Mouse (Mus musculus) embryonic facial prominence, embryonic 11.5 days (tissue): ENCODE measurements around the gene Pcf11. TPM values are rescaled to one million over a fixed set of nuclear protein-coding genes. Genes with fewer than 3 reads are reported as not detected.
A peak's percentile ranks its signal among the peaks of the same experiment; 100 is the strongest.

Experiments
- ATAC-seq: fragments of 200-750 bp; cut with Nextera tagmentation; replicated peaks from 2 replicates; pipeline ENCODE4 v1.8.0; 2017; ENCODE audit warnings: low read depth; ENCODE audit not compliant: insufficient number of reproducible peaks, low FRiP score, low TSS enrichment
- DNase-seq: peaks from one replicate; pipeline ENCODE4 v3.0.0-alpha.2; 2015; ENCODE audit warnings: low spot score
- H3K27ac ChIP-seq: fragments of 300-500 bp; sonication (generic); replicated peaks from 2 replicates; pipeline ENCODE4 v1.5.1; 2014; ENCODE audit warnings: mild to moderate bottlenecking, low read depth, low read length, control low read depth
- H3K27me3 ChIP-seq: fragments of 300-500 bp; sonication (generic); 2 replicates; pipeline ENCODE4 v1.6.1; 2014; ENCODE audit warnings: mild to moderate bottlenecking, low read length, moderate library complexity, mixed read lengths; ENCODE audit not compliant: control insufficient read depth, insufficient read depth
- H3K36me3 ChIP-seq: fragments of 300-500 bp; sonication (generic); replicated peaks from 2 replicates; pipeline ENCODE4 v1.6.1; 2014; ENCODE audit warnings: low read depth, mild to moderate bottlenecking, low read length, moderate library complexity, mixed read lengths; ENCODE audit not compliant: control insufficient read depth, insufficient read depth
- H3K4me1 ChIP-seq: fragments of 300-500 bp; sonication (generic); 2 replicates; pipeline ENCODE4 v1.6.1; 2014; ENCODE audit warnings: low read length, mixed read lengths; ENCODE audit not compliant: control insufficient read depth, insufficient read depth
- H3K4me2 ChIP-seq: fragments of 300-500 bp; sonication (generic); 2 replicates; pipeline ENCODE4 v1.6.1; 2014; ENCODE audit warnings: low read depth, mild to moderate bottlenecking, control low read depth, low read length, moderate library complexity
- H3K4me3 ChIP-seq: fragments of 300-500 bp; sonication (generic); 2 replicates; pipeline ENCODE4 v1.5.1; 2014; ENCODE audit warnings: low read depth, low read length, control low read depth
- H3K9ac ChIP-seq: fragments of 300-500 bp; sonication (generic); replicated peaks from 2 replicates; pipeline ENCODE4 v1.6.1; 2014; ENCODE audit warnings: mild to moderate bottlenecking, control low read depth, low read length
- H3K9me3 ChIP-seq: fragments of 300-500 bp; sonication (generic); replicated peaks from 2 replicates; pipeline ENCODE4 v1.6.1; 2016; ENCODE audit warnings: mild to moderate bottlenecking, low read length, inconsistent platforms, mixed read lengths; ENCODE audit not compliant: control insufficient read depth
- WGBS: fragments of 180-500 bp; shearing (Covaris S2); extraction: QIAGEN DNeasy Blood & Tissue Kit; methylation state at CpG from one replicate; pipeline ENCODE4 v1.1.7; 2014; 5-methylcytosine and 5-hydroxymethylcytosine counted together
- polyA plus RNA-seq: library from polyadenylated mRNA; unstranded; fragments of >200 nt; fragmentation: Nextera tagmentation; extraction: Ambion mirVana; gene quantifications from 2 replicates; pipeline ENCODE4 v1.2.1, GENCODE M21; 2014

Gene Pcf11
- polyA plus RNA-seq, 1 experiment from 2014 or later = 24.0 TPM

DNA sequence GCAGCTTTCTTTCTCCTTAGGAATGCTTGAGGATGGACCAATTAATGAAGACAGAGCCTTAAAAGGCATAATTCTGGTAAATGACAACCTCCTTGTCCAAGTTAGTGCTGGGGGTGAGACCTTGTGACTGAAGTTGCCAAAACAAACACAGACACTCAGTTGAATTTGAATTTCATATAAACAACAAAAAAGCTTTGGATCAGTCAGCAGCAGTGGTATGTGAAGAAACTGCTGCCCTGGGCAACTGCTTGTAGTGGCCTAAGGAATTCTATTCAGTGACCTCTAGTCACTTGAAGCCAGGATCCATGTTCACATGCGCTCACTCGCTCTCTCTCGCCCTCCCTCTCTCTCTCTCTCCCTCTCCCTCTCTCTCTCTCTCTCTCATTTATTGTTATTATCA is 26.7 kb upstream of the Pcf11 start:
- WGBS = 76% methylated on average over 3 of the region's 3 CpGs
- no peak overlapping the region for H3K27ac ChIP-seq
- H3K4me3 ChIP-seq = no peak overlapping the region
- no peak for ATAC-seq
- no peaks in the 10 kb centered on the region for H3K9me3 ChIP-seq
- H3K4me1 ChIP-seq = no peaks in the 10 kb centered on the region
- DNase-seq = no peak
- no peak overlapping the region for H3K4me2 ChIP-seq
- no peaks in the 10 kb centered on the region for H3K36me3 ChIP-seq
- H3K9ac ChIP-seq = no peak overlapping the region
- no peaks in the 10 kb centered on the region for H3K27me3 ChIP-seq

DNA sequence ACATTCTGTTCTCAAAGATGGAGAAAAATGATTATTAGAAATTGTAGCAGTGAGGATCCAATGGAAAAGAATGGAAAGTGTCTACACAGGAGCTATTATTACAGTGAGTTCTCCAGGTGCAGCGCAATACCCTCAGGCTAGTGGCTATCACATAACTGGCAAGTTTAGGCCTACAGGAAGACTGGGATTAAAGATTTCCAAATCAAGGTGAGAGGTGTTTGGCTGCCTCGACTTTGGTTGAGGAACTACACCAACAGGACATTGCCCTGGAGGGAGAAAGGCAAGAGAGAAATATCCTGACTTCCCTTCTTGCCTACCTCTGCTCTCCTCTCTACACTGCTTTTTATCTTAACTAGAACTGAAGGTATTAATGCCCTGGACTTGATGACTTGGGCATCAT is 19.4 kb upstream of the Pcf11 start:
- no peak overlapping the region for H3K4me3 ChIP-seq

DNA sequence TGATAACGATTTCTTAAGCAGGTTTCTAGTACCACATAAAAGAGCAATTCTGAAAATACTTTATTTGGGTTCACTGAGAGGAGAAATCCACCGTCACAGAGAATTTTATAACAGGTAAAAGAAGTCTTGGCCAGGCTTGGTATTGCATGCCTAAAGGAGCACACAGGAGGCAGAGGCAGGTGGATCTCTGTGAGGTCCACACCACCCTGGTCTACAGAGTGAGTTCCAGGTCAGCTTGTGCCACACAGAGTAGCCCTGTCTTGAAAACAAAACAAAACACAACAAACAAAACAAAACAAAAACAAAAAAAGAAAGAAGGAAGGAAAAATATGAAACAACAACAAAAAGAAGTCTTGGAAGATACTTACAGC is 18.6 kb upstream of the Pcf11 start:
- Histone ChIP-seq H3K4me2 (no peak overlapping the region), H3K27me3 (no peaks in the 10 kb centered on the region), H3K9ac (no peak overlapping the region), H3K36me3 (no peaks in the 10 kb centered on the region), H3K4me1 (no peaks in the 10 kb centered on the region), H3K4me3 (no peak overlapping the region), H3K27ac (no peak overlapping the region), H3K9me3 (no peaks in the 10 kb centered on the region)
- no peak for DNase-seq
- WGBS = 87% methylated on average over 2 of the region's 2 CpGs
- no peak for ATAC-seq

More for the DNA sequence above, 19.4 kb upstream of the Pcf11 start:
- 69% methylated on average over 2 of the region's 2 CpGs for WGBS
- H3K27ac ChIP-seq = no peak overlapping the region
- no peaks in the 10 kb centered on the region for H3K9me3 ChIP-seq
- no peak for ATAC-seq
- H3K27me3 ChIP-seq = no peaks in the 10 kb centered on the region
- H3K4me1 ChIP-seq = no peaks in the 10 kb centered on the region
- no peak overlapping the region for H3K4me2 ChIP-seq
- no peaks in the 10 kb centered on the region for H3K36me3 ChIP-seq
- H3K9ac ChIP-seq = no peak overlapping the region
- DNase-seq = no peak

DNA sequence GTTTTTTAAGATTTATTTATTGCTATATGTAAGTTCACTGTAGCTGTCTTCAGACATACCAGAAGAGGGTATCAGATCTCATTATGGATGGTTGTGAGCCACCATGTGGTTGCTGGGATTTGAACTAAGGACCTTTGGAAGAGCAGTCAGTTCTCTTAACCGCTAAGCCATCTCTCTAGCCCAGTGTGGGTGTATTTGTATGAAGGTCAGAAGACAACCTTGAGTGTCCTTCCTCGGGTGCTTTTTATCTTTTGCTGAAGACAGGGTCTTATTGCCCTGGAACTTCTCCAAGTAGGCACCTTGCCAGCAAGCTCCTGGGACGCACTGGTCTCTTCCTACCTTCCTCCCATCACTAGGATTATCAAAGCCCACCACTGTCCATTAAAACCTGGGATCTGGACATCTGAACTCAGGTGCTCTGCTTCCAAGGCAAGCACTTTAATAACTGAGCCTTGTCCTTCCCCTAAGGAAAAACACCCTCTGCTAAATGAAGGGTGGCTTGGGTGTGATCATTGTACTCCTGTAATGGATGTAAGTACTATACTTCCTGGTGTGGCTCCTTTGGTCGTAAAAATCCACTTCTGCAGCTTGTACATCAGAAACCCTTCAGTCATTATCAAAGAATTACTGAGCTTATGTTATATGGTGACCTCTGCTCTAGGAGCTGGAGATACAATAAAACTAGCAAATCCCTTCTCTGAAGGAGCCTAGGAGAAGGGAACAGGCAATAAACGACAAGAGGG is 18.0 kb upstream of the Pcf11 start:
- no peak overlapping the region for H3K9ac ChIP-seq
- no peak overlapping the region for H3K4me2 ChIP-seq
- H3K4me3 ChIP-seq = no peak overlapping the region
- 84% methylated on average over 5 of the region's 5 CpGs for WGBS
- H3K27ac ChIP-seq = no peak overlapping the region
- no peaks in the 10 kb centered on the region for H3K9me3 ChIP-seq
- H3K4me1 ChIP-seq = no peaks in the 10 kb centered on the region
- H3K36me3 ChIP-seq = no peaks in the 10 kb centered on the region
- no peaks in the 10 kb centered on the region for H3K27me3 ChIP-seq
- ATAC-seq (no peak), DNase-seq (no peak)

DNA sequence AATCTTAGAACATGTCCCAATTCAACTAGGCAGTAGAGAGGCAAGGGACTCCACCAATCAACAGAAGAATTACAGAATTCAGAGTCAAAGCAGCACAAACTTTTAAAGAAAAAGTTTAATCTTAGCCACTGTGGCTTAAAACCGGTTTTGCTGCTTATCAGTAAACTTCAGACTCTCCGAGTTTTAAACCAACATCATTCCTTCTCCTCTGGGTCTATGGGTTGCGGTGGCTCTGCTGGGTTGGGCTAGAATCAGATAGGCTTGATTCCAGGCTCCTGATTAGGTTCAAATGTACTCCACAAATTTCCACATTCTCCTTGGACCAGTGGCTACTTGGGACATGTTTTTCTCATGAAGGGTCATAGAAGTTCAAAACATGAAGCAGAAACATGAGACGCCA is 7.6 kb upstream of the Pcf11 start:
- Histone ChIP-seq H3K27me3 (0 out of 2 replicates have a peak, but pooled peaks cover 2% of the 10 kb centered on the region), H3K4me1 (no peaks in the 10 kb centered on the region), H3K4me2 (no peak overlapping the region), H3K27ac (no peak overlapping the region), H3K9me3 (no peaks in the 10 kb centered on the region), H3K9ac (no peak overlapping the region), H3K4me3 (no peak overlapping the region), H3K36me3 (no peaks in the 10 kb centered on the region)
- ATAC-seq (no peak), DNase-seq (no peak)
- WGBS = 75% methylated on average over 4 of the region's 4 CpGs

DNA sequence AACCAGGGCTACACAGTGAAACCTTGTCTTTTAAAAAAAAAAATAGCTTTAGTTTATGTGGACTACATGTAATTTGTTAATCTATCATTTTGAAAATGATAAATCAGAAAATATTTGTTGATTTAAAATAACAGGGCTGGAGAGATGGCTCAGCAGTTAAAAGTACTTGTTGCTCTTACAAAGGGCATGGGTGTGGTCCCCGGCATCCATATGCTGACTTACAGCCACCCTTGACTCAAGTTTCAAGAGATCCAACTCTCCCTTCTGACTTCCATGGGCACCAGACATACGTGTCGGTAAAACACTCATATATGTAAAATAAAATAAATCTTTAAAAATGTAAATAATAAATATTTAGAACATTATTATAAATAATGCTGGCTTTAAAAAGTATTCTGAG is 5.4 kb upstream of the Pcf11 start:
- ATAC-seq (no peak), DNase-seq (no peak)
- no peak overlapping the region for H3K27ac ChIP-seq
- H3K36me3 ChIP-seq = no peaks in the 10 kb centered on the region
- H3K9ac ChIP-seq = no peak overlapping the region
- no peaks in the 10 kb centered on the region for H3K4me1 ChIP-seq
- H3K9me3 ChIP-seq = no peaks in the 10 kb centered on the region
- H3K4me3 ChIP-seq = no peak overlapping the region
- WGBS = 87% methylated on average over 3 of the region's 3 CpGs
- no peaks in the 10 kb centered on the region for H3K27me3 ChIP-seq
- no peak overlapping the region for H3K4me2 ChIP-seq

DNA sequence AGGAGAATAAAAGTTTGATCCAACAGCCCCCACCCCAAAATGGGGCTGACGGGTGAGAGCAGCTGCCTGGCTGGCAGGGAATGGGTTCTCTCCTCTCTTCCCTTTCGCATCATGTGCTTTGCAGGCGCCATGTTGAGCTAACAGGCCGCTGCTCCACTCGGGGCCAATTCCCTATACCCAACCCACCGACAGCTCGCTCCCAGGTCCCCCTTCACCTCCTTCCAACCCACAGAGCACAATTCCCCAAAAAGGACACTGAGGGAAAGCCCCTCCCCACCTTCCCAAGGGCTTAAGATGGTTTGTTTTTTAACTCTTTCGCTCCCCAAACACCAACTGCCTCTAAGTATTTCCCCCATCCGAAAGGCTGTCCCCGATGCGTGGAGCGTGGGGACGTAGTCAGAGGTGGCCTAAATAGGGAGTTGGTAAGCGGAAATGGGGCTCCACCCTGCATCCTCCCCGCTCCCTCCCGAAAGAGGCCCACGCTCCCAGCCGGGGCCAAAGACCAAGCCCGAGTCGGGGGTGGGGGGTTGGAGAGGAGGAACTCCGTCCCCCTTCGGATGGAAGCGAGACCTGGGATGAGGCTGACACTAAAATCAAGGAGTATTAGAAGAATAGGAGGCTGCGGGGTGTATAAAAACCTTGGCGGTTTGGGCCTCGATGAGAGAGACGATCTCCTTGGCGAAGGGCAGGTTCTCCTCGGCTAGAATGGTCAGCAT is 785 bp downstream of the Pcf11 start:
- Histone ChIP-seq H3K4me2 (peak overlapping the region; percentile 69), H3K27me3 (no peaks in the 10 kb centered on the region), H3K4me1 (no peaks in the 10 kb centered on the region), H3K9me3 (no peaks in the 10 kb centered on the region), H3K36me3 (no peaks in the 10 kb centered on the region), H3K27ac (peak overlapping the region; percentile 87), H3K9ac (peak overlapping the region; percentile 89), H3K4me3 (peak overlapping the region; percentile 88)
- ATAC-seq (no peak; the same call in 1 of the 2 replicates), DNase-seq (peak; percentile 48)
- WGBS = under 1% methylated on average over 29 of the region's 29 CpGs

DNA sequence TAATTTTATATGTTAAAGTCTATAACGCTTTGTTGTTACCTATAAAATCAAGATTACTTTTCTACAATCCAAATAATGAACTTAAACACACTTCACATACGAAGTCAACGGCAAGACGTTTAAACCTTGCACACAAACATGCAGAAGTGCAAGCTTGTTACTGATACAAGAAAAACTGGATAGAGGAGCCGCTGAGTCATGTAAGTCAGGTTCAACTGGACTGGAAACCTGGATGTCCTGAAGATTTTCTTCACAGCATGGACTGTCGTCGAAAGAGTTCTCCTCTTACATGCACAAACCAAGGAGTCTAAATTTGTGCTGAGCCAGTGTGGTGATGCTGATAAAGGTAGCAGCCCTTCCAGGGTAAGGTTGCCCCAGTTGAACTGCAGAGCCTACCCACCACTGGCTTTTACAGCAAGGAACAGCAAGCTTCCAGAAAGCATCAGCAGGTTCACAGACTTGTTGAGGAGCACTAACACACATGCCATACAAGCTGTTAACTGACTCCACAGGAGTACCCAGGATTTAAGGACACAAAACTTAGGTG is 3.4 kb downstream of the Pcf11 start:
- Histone ChIP-seq H3K9me3 (no peaks in the 10 kb centered on the region), H3K4me3 (no peak overlapping the region), H3K27me3 (no peaks in the 10 kb centered on the region), H3K4me1 (no peaks in the 10 kb centered on the region), H3K4me2 (no peak overlapping the region), H3K27ac (no peak overlapping the region), H3K36me3 (no peaks in the 10 kb centered on the region), H3K9ac (no peak overlapping the region)
- 83% methylated on average over 7 of the region's 7 CpGs for WGBS
- ATAC-seq (no peak), DNase-seq (no peak)
